Mouse (Mus musculus) MEL (cell line): ENCODE measurements around the gene Slc2a1.

Source experiments
- CHD2 ChIP-seq: IDR thresholded peaks from 2 replicates; pipeline ENCODE4 v1.6.1; 2011; ENCODE audit warnings: low read length, improper control_type of control experiment
- CTCF ChIP-seq, 3 experiments: IDR thresholded peaks in 2 of 3; conservative IDR thresholded peaks in 1 of 3; 2 replicates each; pipeline ENCODE4 v1.5.1; 2011 to 2012; ENCODE audit warnings: low read length in 3 of 3, low read depth in 2 of 3, mild to moderate bottlenecking in 2 of 3, improper control_type of control experiment in 1 of 3, inconsistent platforms in 1 of 3, mixed read lengths in 1 of 3, moderate library complexity in 1 of 3; ENCODE audit not compliant: control insufficient read depth in 1 of 3, insufficient read depth in 1 of 3, poor library complexity in 1 of 3, severe bottlenecking in 1 of 3
- GABPA ChIP-seq: IDR thresholded peaks from 2 replicates; pipeline ENCODE4 v1.6.1; 2012; ENCODE audit warnings: low read depth, mild to moderate bottlenecking, inconsistent platforms, low read length, improper control_type of control experiment, moderate library complexity
- JUND ChIP-seq: IDR thresholded peaks from 2 replicates; pipeline ENCODE4 v1.6.1; 2011; ENCODE audit warnings: low read depth, mild to moderate bottlenecking, improper control_type of control experiment, low read length
- KAT2A ChIP-seq: conservative IDR thresholded peaks from 2 replicates; pipeline ENCODE4 v1.6.1; 2012; ENCODE audit warnings: low read depth, low read length, improper control_type of control experiment, inconsistent platforms
- MAFK ChIP-seq: IDR thresholded peaks from 2 replicates; pipeline ENCODE4 v1.6.1; 2011; ENCODE audit warnings: low read depth, mild to moderate bottlenecking, low read length, improper control_type of control experiment, borderline replicate concordance
- NRF1 ChIP-seq: IDR thresholded peaks from 2 replicates; pipeline ENCODE4 v1.6.1; 2014; ENCODE audit warnings: low read depth, mild to moderate bottlenecking, inconsistent platforms, low read length, improper control_type of control experiment, moderate library complexity; ENCODE audit not compliant: poor library complexity, insufficient read depth, severe bottlenecking
- POLR2A ChIP-seq, 2 experiments: IDR thresholded peaks; 2 replicates each; pipeline ENCODE4 v1.6.1; 2011 to 2012; ENCODE audit warnings: low read length in 2 of 2, mild to moderate bottlenecking in 2 of 2, control low read depth in 1 of 2, improper control_type of control experiment in 1 of 2, low read depth in 1 of 2, moderate library complexity in 1 of 2; ENCODE audit not compliant: control insufficient read depth in 1 of 2, insufficient read depth in 1 of 2, poor library complexity in 1 of 2
- RCOR1 ChIP-seq: IDR thresholded peaks from 2 replicates; pipeline ENCODE4 v1.6.1; 2012; ENCODE audit warnings: low read depth, mild to moderate bottlenecking, inconsistent platforms, low read length, improper control_type of control experiment

DNA sequence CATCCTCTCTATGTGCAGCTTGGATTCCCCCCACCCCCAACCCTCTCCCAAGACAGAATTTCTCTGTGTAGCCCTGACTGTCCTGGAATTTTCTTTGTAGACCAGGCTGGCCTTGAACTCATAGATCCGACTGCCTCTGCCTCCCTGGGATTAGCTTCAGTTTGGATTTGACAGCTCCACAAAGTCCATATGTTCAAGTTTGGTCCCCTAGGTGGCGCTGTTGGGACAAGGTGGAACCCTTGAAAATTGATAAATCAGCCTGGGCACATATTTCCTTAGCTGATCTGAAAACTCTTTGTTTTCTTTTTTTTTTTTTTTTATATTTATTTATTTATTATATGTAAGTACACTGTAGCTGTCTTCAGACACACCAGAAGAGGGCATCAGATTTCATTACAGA, 48.7 kb downstream of the Slc2a1 start:
- TF ChIP-seq MAFK: no peak
- no peak for TF ChIP-seq POLR2A (IDR thresholded peaks at IDR 0.05; ENCODE audit: control insufficient read depth in 1 of 2, insufficient read depth in 1 of 2, low read depth in 1 of 2, low read length in 2 of 2, poor library complexity in 1 of 2)
- TF ChIP-seq CTCF (IDR thresholded peaks at IDR 0.05 in 2 of 3, conservative IDR thresholded peaks at IDR 0.05 in 1 of 3; ENCODE audit: control insufficient read depth in 1 of 3, insufficient read depth in 1 of 3, low read depth in 2 of 3, low read length in 3 of 3, poor library complexity in 1 of 3, severe bottlenecking in 1 of 3): peak; percentile 70 to 78 (median 72)
- no peak for TF ChIP-seq RCOR1
- TF ChIP-seq KAT2A: no peak
- no peak for TF ChIP-seq CHD2
- TF ChIP-seq NRF1: no peak
- TF ChIP-seq GABPA: no peak
- no peak for TF ChIP-seq JUND
